Mouse (Mus musculus) forebrain, embryonic 16.5 days (tissue): ENCODE measurements around the gene Foxp1. TPM values are rescaled to one million over a fixed set of nuclear protein-coding genes. Genes with fewer than 3 reads are reported as not detected.

Source experiments
- ATAC-seq: fragments of 200-750 bp; cut with Nextera tagmentation; 2 replicates; pipeline ENCODE4 v1.8.0; 2017; ENCODE audit warnings: mild to moderate bottlenecking, moderate library complexity
- H3K27ac ChIP-seq: fragments of 300-500 bp; sonication (generic); 2 replicates; pipeline ENCODE4 v1.5.1; 2014; ENCODE audit warnings: low read length, control low read depth
- H3K27me3 ChIP-seq: fragments of 300-500 bp; sonication (generic); replicated peaks from 2 replicates; pipeline ENCODE4 v1.6.1; 2014; ENCODE audit warnings: low read length; ENCODE audit not compliant: control insufficient read depth, insufficient read depth
- H3K36me3 ChIP-seq: fragments of 300-500 bp; sonication (generic); 2 replicates; pipeline ENCODE4 v1.6.1; 2014; ENCODE audit not compliant: control insufficient read depth, insufficient read depth
- H3K4me1 ChIP-seq: fragments of 300-500 bp; sonication (generic); replicated peaks from 2 replicates; pipeline ENCODE4 v1.6.1; 2014; ENCODE audit warnings: low read length; ENCODE audit not compliant: control insufficient read depth, insufficient read depth
- H3K4me2 ChIP-seq: fragments of 300-500 bp; sonication (generic); 2 replicates; pipeline ENCODE4 v1.6.1; 2014; ENCODE audit warnings: mild to moderate bottlenecking, low read length, control low read depth
- H3K4me3 ChIP-seq: fragments of 300-500 bp; sonication (generic); replicated peaks from 2 replicates; pipeline ENCODE4 v1.5.1; 2014; ENCODE audit warnings: mild to moderate bottlenecking, low read length, control low read depth
- H3K9ac ChIP-seq: fragments of 300-500 bp; sonication (generic); replicated peaks from 2 replicates; pipeline ENCODE4 v1.6.1; 2014; ENCODE audit warnings: low read depth, low read length, control low read depth
- H3K9me3 ChIP-seq: fragments of 300-500 bp; sonication (generic); 2 replicates; pipeline ENCODE4 v1.6.1; 2016; ENCODE audit warnings: low read length; ENCODE audit not compliant: control insufficient read depth
- WGBS: fragments of 180-500 bp; shearing (Covaris S2); extraction: QIAGEN DNeasy Blood & Tissue Kit; methylation state at CpG from one replicate; pipeline ENCODE4 v1.1.7; 2014; 5-methylcytosine and 5-hydroxymethylcytosine counted together
- polyA plus RNA-seq: library from polyadenylated mRNA; unstranded; fragments of >200 nt; fragmentation: Nextera tagmentation; extraction: Ambion mirVana; gene quantifications from 2 replicates; pipeline ENCODE4 v1.2.1, GENCODE M21; 2015

The Foxp1 gene
- polyA plus RNA-seq, 1 experiment from 2014 or later, result 123 TPM

GRCm38 (mm10) chr6:99028161-99028988 is 494.1 kb downstream of the Foxp1 start:
- Histone ChIP-seq H3K9me3 (no peaks in the 10 kb centered on the region), H3K9ac (peak overlapping the region; percentile 71), H3K4me3 (peak overlapping the region; percentile 61), H3K4me2 (peak overlapping the region; percentile 84), H3K36me3 (no peaks in the 10 kb centered on the region), H3K27me3 (0 out of 2 replicates have a peak, but pooled peaks cover 6% of the 10 kb centered on the region), H3K27ac (peak overlapping the region; percentile 89), H3K4me1 (peaks cover 24% of the 10 kb centered on the region)
- 1% methylated on average over 61 of the region's 87 CpGs for WGBS
- peak; percentile 97 for ATAC-seq

- 0 out of 2 replicates have a peak, but pooled peaks cover 6% of the 10 kb centered on the region for H3K27me3 ChIP-seq
- H3K4me3 ChIP-seq, result peak overlapping the region; percentile 61
- no peaks in the 10 kb centered on the region for H3K36me3 ChIP-seq
- under 1% methylated on average over 22 of the region's 22 CpGs for WGBS
- ATAC-seq, result no peak; the same call in 1 of the 2 replicates
- peaks cover 24% of the 10 kb centered on the region for H3K4me1 ChIP-seq
- H3K9ac ChIP-seq, result peak overlapping the region; percentile 71
- peak overlapping the region; percentile 84 for H3K4me2 ChIP-seq
- H3K27ac ChIP-seq, result peak overlapping the region; percentile 89
- H3K9me3 ChIP-seq, result no peaks in the 10 kb centered on the region
Observed at GRCm38 (mm10) chr6:99027542-99028160, 494.9 kb downstream of the Foxp1 start.

- ATAC-seq, result no peak
- Histone ChIP-seq H3K4me3 (peak overlapping the region; percentile 61), H3K9me3 (no peaks in the 10 kb centered on the region), H3K27ac (peak overlapping the region; percentile 89), H3K4me1 (peaks cover 24% of the 10 kb centered on the region), H3K9ac (peak overlapping the region; percentile 71), H3K27me3 (0 out of 2 replicates have a peak, but pooled peaks cover 6% of the 10 kb centered on the region), H3K4me2 (peak overlapping the region; percentile 84), H3K36me3 (no peaks in the 10 kb centered on the region)
- WGBS, result 13% methylated on average over 19 of the region's 19 CpGs
Observed at GRCm38 (mm10) chr6:99026635-99027541, 495.6 kb downstream of the Foxp1 start.

GRCm38 (mm10) chr6:99026040-99026439 is 496.5 kb downstream of the Foxp1 start:
- no peaks in the 10 kb centered on the region for H3K9me3 ChIP-seq
- peak overlapping the region; percentile 45 for H3K4me2 ChIP-seq
- H3K36me3 ChIP-seq, result no peaks in the 10 kb centered on the region
- WGBS, result 49% methylated on average over 3 of the region's 3 CpGs
- H3K4me1 ChIP-seq, result peaks cover 27% of the 10 kb centered on the region
- peak overlapping the region; percentile 61 for H3K27ac ChIP-seq
- H3K9ac ChIP-seq, result peak overlapping the region; percentile 32
- H3K27me3 ChIP-seq, result 0 out of 2 replicates have a peak, but pooled peaks cover 6% of the 10 kb centered on the region
- H3K4me3 ChIP-seq, result peak overlapping the region; percentile 35
- ATAC-seq, result no peak

- H3K4me3 ChIP-seq, result peak overlapping the region; percentile 28
- 46% methylated on average over 9 of the region's 9 CpGs for WGBS
- no peak overlapping the region for H3K9ac ChIP-seq
- peaks cover 30% of the 10 kb centered on the region for H3K4me1 ChIP-seq
- H3K36me3 ChIP-seq, result no peaks in the 10 kb centered on the region
- H3K4me2 ChIP-seq, result peak overlapping the region; percentile 45
- H3K9me3 ChIP-seq, result no peaks in the 10 kb centered on the region
- H3K27me3 ChIP-seq, result 0 out of 2 replicates have a peak, but pooled peaks cover 4% of the 10 kb centered on the region
- peak overlapping the region; percentile 60 for H3K27ac ChIP-seq
- ATAC-seq, result no peak
Observed at GRCm38 (mm10) chr6:99024588-99024987, 497.9 kb downstream of the Foxp1 start.

- H3K27ac ChIP-seq, result no peak overlapping the region; the same call in 1 of the 2 replicates
- H3K27me3 ChIP-seq, result 0 out of 2 replicates have a peak, but pooled peaks cover 2% of the 10 kb centered on the region
- peak overlapping the region; percentile 32; the same call in 1 of the 2 replicates for H3K9ac ChIP-seq
- peaks cover 25% of the 10 kb centered on the region for H3K4me1 ChIP-seq
- WGBS, result 50% methylated on average over 12 of the region's 12 CpGs
- no peak overlapping the region for H3K4me3 ChIP-seq
- H3K9me3 ChIP-seq, result no peaks in the 10 kb centered on the region
- no peaks in the 10 kb centered on the region for H3K36me3 ChIP-seq
- H3K4me2 ChIP-seq, result peak overlapping the region; percentile 25
- ATAC-seq, result no peak
Observed at GRCm38 (mm10) chr6:99020570-99021444, 501.7 kb downstream of the Foxp1 start.

- Histone ChIP-seq H3K27ac (peak overlapping the region; percentile 18), H3K36me3 (no peaks in the 10 kb centered on the region), H3K4me1 (peaks cover 23% of the 10 kb centered on the region), H3K27me3 (0 out of 2 replicates have a peak, but pooled peaks cover 2% of the 10 kb centered on the region), H3K4me2 (peak overlapping the region; percentile 19), H3K9me3 (no peaks in the 10 kb centered on the region), H3K4me3 (no peak overlapping the region), H3K9ac (0 out of 2 replicates have a peak overlapping the region, but pooled peaks have one; percentile 8)
- no peak for ATAC-seq
- WGBS, result 72% methylated on average over 8 of the region's 8 CpGs
Observed at GRCm38 (mm10) chr6:99019716-99020115, 502.8 kb downstream of the Foxp1 start.

- ATAC-seq, result no peak
- Histone ChIP-seq H3K4me1 (peaks cover 25% of the 10 kb centered on the region), H3K27ac (peak overlapping the region; percentile 18), H3K4me3 (no peak overlapping the region), H3K9me3 (no peaks in the 10 kb centered on the region), H3K4me2 (peak overlapping the region; percentile 17), H3K27me3 (no peaks in the 10 kb centered on the region), H3K9ac (no peak overlapping the region), H3K36me3 (no peaks in the 10 kb centered on the region)
- WGBS, result 46% methylated on average over 9 of the region's 9 CpGs
Observed at GRCm38 (mm10) chr6:99019266-99019665, 503.3 kb downstream of the Foxp1 start.
